Mouse (Mus musculus): ENCODE results near the gene 4921504E06Rik.
A peak's percentile ranks its signal among the peaks of the same experiment; 100 is the strongest.

4921504E06Rik gene

GRCm38 (mm10) chr2:19553821-19554592 lies at the start of gene 4921504E06Rik:
Gene 4921504E06Rik, minus strand, starts transcription at chr2:19553914.
- DNase-seq = peak; percentile 70

GRCm38 (mm10) chr2:19601386-19601925 lies 47.7 kb upstream of the 4921504E06Rik start:
- peak; percentile 46 for DNase-seq

- peak; percentile 33 for DNase-seq
These were observed 47.1 kb upstream of the 4921504E06Rik start for GRCm38 (mm10) chr2:19600860-19601259.

- peak; percentile 15 for DNase-seq
These were observed 46.1 kb upstream of the 4921504E06Rik start for GRCm38 (mm10) chr2:19599801-19600200.

GRCm38 (mm10) chr2:19596988-19597387 lies 43.3 kb upstream of the 4921504E06Rik start:
- no peak for DNase-seq

GRCm38 (mm10) chr2:19596426-19596825 lies 42.7 kb upstream of the 4921504E06Rik start:
- DNase-seq = no peak

- DNase-seq = no peak
These were observed 41.1 kb upstream of the 4921504E06Rik start for GRCm38 (mm10) chr2:19594856-19595255.

GRCm38 (mm10) chr2:19579846-19580245 lies 26.1 kb upstream of the 4921504E06Rik start:
- DNase-seq = no peak

- no peak for DNase-seq
These were observed 25.5 kb upstream of the 4921504E06Rik start for GRCm38 (mm10) chr2:19579180-19579579.

- DNase-seq = no peak
These were observed 8.6 kb upstream of the 4921504E06Rik start for GRCm38 (mm10) chr2:19562114-19562829.

- no peak for DNase-seq
These were observed 6.9 kb upstream of the 4921504E06Rik start for GRCm38 (mm10) chr2:19560654-19561053.

GRCm38 (mm10) chr2:19560071-19560470 lies 6.4 kb upstream of the 4921504E06Rik start:
- no peak for DNase-seq

- DNase-seq = no peak
These were observed 2.3 kb downstream of the 4921504E06Rik start for GRCm38 (mm10) chr2:19551396-19551795.

GRCm38 (mm10) chr2:19540906-19541305 lies 12.8 kb downstream of the 4921504E06Rik start:
- DNase-seq = no peak

- DNase-seq = no peak
These were observed 24.3 kb downstream of the 4921504E06Rik start for GRCm38 (mm10) chr2:19529428-19529827.

GRCm38 (mm10) chr2:19528797-19529196 lies 24.9 kb downstream of the 4921504E06Rik start:
- DNase-seq = peak; percentile 69

- DNase-seq = no peak
These were observed 29.6 kb downstream of the 4921504E06Rik start for GRCm38 (mm10) chr2:19524071-19524470.

GRCm38 (mm10) chr2:19521662-19522061 lies 32.1 kb downstream of the 4921504E06Rik start:
- DNase-seq = peak; percentile 52

GRCm38 (mm10) chr2:19520617-19521016 lies 33.1 kb downstream of the 4921504E06Rik start:
- DNase-seq = no peak

- peak; percentile 26 for DNase-seq
These were observed 33.9 kb downstream of the 4921504E06Rik start for GRCm38 (mm10) chr2:19519768-19520167.

- DNase-seq = no peak
These were observed 35.8 kb downstream of the 4921504E06Rik start for GRCm38 (mm10) chr2:19517952-19518351.

- no peak for DNase-seq
These were observed 41.3 kb downstream of the 4921504E06Rik start for GRCm38 (mm10) chr2:19512381-19512780.

- no peak for DNase-seq
These were observed 42.7 kb downstream of the 4921504E06Rik start for GRCm38 (mm10) chr2:19511032-19511431.

- no peak for DNase-seq
These were observed 48.0 kb downstream of the 4921504E06Rik start for GRCm38 (mm10) chr2:19505744-19506143.

Measured in thymus, postnatal 25 days (tissue).